Mouse (Mus musculus) ovary, adult 2 months (tissue): Measurements from ENCODE around the gene Abcb6. TPM values are rescaled to one million over a fixed set of nuclear protein-coding genes. Genes with fewer than 3 reads are reported as not detected.

ENCODE experiments used
- polyA plus RNA-seq: library from polyadenylated mRNA; depleted of rRNA; stranded (reverse); fragments of >200 nt; gene quantifications from 2 replicates; pipeline ENCODE4 v1.2.3, GENCODE M21; 2012; rRNA removed

Gene Abcb6
- 30.3 and 33.2 TPM in 2 replicates for polyA plus RNA-seq

DNA sequence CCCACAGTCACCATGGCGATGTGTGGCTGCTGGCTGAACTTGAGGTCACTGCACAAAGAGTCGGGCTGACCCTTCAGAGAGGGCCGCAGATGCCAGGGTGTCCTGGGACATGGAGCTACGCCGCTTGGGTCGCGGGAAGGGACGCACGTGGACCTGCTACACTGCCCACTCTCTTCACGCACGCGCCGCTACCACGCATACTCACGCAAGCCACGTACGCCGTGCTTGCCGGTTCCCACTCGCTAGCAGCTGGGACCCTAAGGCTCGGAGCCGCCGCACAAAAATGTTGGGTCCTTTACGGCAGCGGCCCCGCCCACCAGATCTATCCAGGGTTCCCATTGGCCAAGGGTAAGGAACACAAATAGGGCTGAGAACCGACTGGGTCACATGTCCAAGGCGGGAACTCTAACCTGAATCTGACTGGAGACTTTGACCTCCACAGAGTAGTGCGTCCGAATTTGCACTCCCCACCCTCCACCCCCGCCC, at the start of gene Abcb6:
Gene Abcb6 (minus strand): TSS at position 288 of the 486 bp plus-strand sequence.

DNA sequence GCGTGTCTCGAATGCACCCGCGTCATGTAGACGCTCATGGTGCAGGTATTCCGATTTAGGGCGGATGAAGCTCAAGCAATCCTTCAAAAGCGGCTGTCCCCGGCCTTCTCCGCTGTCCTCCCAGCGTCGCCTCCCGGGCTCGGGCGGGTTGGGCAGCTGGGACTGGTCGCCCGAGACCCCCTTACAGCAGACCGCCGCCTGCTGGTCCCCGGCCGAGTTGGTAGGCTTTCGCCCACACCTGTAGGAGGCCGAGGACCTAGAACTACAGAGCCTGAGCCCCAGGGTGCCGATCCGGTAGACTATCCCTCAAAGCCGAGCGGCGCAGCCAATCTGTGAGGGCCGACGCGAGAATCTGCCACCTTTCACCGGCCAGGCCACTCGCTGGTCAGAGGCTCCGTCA, 39.3 kb upstream of the Abcb6 start, which contains the start of gene Tuba4a:
Gene Tuba4a (minus strand): TSS at position 335 of the 400 bp plus-strand sequence.

DNA sequence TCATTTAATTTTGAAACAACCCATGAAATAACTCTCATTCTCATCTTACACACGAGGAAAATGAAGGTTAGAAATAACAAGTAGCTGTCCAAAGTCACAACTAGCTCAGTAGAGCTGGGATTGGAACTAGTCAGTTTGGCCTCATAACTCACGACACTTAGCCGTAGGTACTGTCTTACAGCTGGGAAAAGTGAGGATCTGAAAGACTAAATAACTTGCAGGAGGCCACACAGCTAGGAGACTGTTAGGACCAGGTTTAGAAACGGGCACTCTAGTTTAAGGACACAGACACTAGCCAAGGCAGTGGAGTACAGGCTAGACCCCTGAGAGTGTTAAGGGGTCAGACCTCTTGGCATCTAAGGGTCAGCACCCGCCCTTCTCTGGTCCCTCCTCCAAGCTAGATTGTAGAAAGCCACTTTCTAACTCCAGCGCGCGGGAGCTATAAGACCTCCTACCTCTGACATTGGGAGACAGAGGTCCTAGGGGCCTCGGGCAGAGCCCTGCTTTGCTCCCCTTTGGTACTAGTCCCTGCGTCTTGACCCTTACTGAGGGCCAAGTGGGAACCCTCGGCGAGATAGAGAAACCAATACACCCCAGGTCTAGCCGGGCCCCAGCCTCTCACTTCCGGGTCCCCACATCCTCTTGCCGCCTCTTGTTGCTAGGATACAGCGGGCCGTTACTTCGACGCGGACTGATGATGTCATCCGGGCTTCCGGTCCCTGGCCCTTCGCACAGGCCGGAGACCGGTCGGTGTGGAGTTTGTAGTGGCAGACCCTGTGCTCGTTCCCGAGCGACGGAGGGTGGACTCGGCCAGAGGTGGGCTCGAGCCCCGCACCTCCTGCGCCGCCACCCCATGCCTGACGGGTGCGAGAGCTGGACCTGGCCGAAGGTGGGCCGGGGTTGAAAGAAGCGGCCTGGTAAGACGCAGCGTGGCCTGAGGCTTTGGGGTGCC, 30.2 kb upstream of the Abcb6 start, which contains the start of the genes Glb1l and Stk16:
Gene Glb1l (minus strand): TSS at position 678 of the 952 bp plus-strand sequence.
Gene Stk16 (plus strand): TSS at position 703 of the 952 bp plus-strand sequence.

DNA sequence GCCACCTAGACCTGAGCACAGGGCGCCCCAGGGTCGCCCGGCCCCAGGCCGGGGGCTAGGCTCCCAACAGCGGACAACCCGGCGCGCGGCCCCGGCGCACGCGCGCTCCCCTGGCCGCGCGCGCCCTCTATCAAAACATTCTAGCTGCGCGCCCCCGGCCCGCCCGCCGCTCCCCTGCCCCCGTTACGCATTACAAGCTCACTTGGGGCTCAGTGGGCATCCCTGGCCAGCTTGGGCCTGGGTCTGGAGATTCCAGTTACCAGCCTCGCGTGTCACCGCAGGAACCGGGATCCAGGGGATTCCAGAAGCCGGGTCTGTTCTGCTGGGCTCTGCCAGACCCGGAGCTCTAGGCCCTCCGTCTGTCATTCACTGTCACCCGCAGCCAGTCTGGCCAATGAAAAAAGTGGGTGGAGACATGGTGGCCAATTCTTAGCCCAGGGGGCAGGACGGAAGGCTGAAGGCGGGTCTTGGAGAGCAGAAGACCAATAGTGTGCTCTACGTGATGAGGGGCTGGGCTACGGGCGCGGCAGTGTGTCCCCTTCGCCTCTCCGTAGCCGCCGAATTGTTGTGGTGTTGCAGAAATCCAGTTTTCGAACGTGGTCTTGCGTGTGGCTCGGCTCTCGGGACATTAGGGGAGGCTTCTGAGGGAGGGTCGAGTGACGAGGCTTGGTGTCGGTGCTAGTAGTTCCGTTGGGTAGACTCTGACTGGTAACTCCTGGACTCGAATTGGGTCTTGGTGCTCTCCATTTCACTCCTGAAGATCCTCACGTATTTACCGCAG, 11.6 kb upstream of the Abcb6 start, which contains the start of the genes Ankzf1 and Atg9a:
Gene Ankzf1 (plus strand): TSS at position 530 of the 781 bp plus-strand sequence.
Gene Atg9a (minus strand): TSS at position 575 of the 781 bp plus-strand sequence.

DNA sequence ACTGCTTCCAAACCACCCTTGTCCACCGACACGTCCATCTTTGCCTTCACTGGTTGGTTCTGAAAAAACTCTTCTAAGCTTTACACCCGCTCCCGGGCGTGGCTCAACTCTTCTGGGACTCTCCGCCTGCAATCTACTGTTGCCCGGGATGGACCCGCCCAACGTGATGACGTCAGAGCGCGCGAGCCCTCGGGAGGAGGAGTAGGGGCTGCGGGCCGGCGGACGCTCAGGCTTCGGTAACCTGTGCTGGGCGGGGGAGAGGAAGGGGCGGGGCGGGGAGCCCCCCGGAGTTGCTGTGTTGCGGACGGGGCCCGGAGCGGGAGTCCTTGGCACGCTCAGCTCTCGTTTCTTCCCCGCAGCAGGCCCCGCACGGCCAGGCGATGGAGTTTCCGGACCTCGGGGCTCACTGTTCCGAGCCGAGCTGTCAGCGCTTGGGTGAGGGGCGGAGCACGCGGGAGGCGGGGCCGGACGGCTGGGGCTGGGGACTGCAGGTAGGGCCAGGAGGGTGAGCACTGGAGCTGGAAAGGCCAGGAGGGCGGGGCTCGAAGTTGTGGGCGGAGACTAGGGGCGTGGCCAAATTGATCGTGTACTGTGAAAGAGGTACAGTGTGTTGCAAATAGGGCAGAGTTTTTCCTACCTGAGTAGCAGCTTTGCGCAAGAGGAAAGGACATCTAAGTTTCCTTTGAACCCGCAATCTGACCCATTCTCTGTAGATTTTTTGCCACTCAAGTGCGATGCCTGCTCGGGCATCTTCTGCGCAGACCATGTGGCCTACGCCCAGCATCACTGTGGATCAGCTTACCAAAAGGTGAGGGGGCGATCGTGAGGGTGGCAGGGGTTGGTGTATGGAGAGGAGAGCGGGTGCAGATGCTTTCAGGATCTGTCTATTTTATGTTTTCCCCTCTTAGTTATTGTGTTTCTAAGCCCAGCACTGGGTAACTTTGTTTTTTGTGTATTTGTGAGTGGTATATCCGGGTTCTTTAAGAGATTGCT, 11.4 kb downstream of the Abcb6 start, which contains the start of gene Zfand2b:
Gene Zfand2b (plus strand): TSS at position 175 of the 993 bp plus-strand sequence.

DNA sequence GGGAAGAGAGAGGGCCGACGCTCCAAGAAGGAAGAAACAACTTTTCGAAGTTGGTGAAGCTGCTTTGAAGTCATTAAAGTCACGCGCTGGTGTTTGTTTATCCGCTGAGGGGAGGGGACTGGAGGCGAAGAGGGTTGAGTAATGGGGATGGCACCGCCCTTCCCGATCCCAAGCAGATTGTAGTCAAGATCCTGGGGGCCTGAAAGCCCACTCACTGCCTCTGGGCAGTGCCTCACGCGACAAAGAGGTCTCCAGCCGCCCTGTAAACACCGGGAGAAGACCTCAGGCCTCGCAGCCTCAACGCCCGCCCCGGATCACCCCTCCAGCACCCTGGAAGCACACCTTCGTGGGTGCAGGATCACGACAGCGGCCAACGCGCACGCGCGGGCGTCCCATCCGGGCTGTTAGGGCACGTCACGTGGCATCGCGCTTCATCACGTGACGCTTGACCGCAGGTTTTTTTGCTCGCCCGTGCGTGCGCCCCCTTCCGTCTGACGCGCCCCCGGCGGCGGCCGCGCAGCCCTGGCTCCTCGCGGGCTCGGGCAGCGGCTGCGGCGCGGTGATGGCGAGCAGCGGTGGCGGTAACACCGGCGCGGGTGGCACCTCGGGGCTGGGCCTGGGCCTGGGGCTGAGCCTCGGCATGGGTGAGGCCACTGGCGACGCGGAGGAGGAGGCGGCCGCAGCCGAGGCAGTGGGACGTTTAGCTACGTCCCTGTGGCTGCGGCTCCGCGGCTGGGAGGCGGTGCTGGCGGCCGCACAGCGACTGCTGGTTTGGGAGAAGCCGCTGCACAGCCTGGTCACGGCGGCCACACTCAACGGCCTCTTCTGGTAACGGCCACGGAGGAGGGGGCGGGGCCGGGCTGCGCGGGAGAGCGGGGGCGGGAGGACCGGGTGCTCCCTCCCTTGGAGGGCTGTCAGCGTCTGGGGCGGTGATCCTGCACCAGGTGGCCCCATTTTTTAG, 37.6 kb downstream of the Abcb6 start, which contains the start of the genes Cnppd1 and Retreg2:
Gene Cnppd1 (minus strand): TSS at position 411 of the 961 bp plus-strand sequence.
Gene Retreg2 (plus strand): TSS at position 478 of the 961 bp plus-strand sequence.

DNA sequence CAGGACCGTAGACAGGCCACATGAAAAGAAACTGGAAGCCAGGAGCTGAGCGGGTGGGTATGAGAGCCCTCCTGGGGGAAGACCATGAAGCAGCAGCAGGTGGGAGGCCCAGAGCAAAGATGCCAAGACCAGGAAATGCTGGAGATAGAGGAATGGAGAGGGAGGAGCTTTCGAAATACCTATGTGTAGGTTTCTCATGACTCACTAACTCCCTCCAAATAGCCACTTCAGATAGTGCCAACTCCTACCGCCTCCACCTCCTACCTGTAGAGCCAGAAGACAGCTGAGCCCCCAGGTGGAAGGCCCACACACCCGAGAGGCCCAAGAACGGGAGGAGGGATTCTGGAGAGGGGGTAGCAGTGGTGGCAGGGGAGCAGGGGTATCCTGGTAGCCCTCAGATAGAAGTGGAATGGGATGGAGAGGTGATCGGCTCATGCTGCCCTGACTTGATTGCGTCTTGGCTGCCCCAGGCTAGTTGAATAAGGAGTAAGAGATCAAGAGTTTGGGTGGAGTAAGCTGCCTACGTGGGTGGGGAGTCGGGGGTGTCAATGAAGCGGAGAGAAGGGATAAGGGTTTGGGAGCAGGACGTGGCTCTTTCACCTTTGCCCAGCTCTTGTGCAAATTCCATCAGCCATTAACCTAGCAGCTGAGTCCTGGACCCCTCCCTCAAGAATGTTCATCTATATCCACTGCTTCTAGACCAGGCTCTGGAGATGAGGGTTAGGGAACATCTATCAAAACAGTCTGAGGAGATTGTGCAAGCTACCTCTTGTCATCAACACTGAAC, 46.6 kb downstream of the Abcb6 start, which contains the start of gene Slc23a3:
Gene Slc23a3 (minus strand): TSS at position 470 of the 787 bp plus-strand sequence.

DNA sequence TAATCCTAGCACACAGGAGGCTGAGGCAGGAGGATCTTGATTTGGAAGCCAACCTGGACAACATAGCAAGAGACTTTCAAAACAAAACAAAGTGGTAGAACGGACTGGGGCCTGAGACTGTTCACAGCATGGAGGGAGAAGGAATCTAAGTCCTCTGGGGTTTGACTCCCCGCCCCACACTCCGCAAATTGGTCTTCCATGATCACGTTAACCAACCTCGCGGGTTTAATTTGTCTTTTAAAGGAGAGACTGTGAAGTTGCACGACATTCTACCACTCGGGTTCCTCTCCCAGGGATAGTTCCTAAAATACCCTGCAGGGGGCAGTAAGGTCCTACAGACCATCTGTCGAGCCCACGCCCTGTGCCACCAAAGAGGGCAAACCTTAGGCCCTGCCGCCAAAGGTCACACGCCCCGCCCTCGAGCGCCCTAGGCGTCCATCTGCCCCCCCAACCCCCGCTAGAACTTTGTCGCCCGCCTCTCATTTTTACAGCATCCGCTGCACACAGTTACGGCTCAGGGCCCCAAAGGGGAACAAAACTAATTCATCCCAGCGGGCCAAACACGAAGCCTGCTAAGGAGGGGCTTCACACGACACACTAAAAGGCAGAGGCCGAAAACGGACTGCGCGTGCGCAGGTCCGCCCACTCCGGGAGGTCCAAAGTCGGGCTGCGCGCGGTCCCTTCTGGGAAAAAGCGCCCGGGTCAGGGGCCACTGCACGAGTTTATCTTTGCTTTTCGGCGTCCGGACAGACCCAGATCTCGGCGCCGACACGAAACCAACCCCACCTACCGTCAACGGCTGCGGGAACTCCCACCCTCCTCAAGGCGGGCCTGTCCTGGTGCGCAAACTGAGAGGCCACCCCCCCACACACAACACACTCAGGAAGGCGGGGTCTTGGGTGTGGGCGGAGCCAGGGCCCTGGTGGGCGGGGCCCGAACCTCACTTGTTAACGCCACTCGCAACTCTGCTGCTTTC, 55.6 kb downstream of the Abcb6 start, which contains the start of gene Nhej1:
Gene Nhej1 (minus strand): TSS at position 855 of the 976 bp plus-strand sequence.

Other genes starting within 250 kb of the Abcb6 start
- gene Cfap65, start 244.8 kb downstream of the Abcb6 start, polyA plus RNA-seq = 17.8 and 21.0 TPM in 2 replicates
- gene Ihh, start 228.7 kb downstream of the Abcb6 start, polyA plus RNA-seq = 154 and 177 TPM in 2 replicates
- gene Nhej1, start 55.2 kb downstream of the Abcb6 start, polyA plus RNA-seq = 2.1 and 3.5 TPM in 2 replicates
- gene Slc23a3, start 46.5 kb downstream of the Abcb6 start, polyA plus RNA-seq = 3.9 and 5.1 TPM in 2 replicates
- 64.3 and 75.8 TPM in 2 replicates for gene Cnppd1, start 37.7 kb downstream of the Abcb6 start, polyA plus RNA-seq
- gene Retreg2, start 37.6 kb downstream of the Abcb6 start, polyA plus RNA-seq = 186 and 202 TPM in 2 replicates
- 66.6 and 67.1 TPM in 2 replicates for gene Zfand2b, start 11.7 kb downstream of the Abcb6 start, polyA plus RNA-seq
- gene Ankzf1, start 11.8 kb upstream of the Abcb6 start, polyA plus RNA-seq = 19.0 and 20.5 TPM in 2 replicates
- gene Atg9a, start 11.8 kb upstream of the Abcb6 start, polyA plus RNA-seq = 71.9 and 76.6 TPM in 2 replicates
- 14.4 and 16.6 TPM in 2 replicates for gene Glb1l, start 30.4 kb upstream of the Abcb6 start, polyA plus RNA-seq
- 151 and 159 TPM in 2 replicates for gene Stk16, start 30.4 kb upstream of the Abcb6 start, polyA plus RNA-seq
- 13.2 and 18.2 TPM in 2 replicates for gene Tuba4a, start 39.5 kb upstream of the Abcb6 start, polyA plus RNA-seq
- gene A630095N17Rik, start 51.7 kb upstream of the Abcb6 start, polyA plus RNA-seq = not detected in 2 replicates
- 65.5 and 66.2 TPM in 2 replicates for gene Dnajb2, start 56.0 kb upstream of the Abcb6 start, polyA plus RNA-seq
- 4.9 and 5.2 TPM in 2 replicates for gene Ptprn, start 84.1 kb upstream of the Abcb6 start, polyA plus RNA-seq
- gene Resp18, start 98.0 kb upstream of the Abcb6 start, polyA plus RNA-seq = not detected in 2 replicates
- 237 and 252 TPM in 2 replicates for gene Dnpep, start 137.6 kb upstream of the Abcb6 start, polyA plus RNA-seq
- gene Des, start 179.9 kb upstream of the Abcb6 start, polyA plus RNA-seq = 181 and 202 TPM in 2 replicates
- gene Speg, start 194.9 kb upstream of the Abcb6 start, polyA plus RNA-seq = 97.8 and 125 TPM in 2 replicates